Mouse (Mus musculus) mature B cell (primary cell): ENCODE results near the gene Rpe.
"Not testable (repeated sequence)": the region's sequence is repeated elsewhere in the genome, so short reads cannot be mapped to it uniquely, and the experiment has no call there.

Experiments used
- in situ Hi-C: fragments of 300-500 bp; cut with MboI; formaldehyde crosslinking; loops from 2 replicates; pipeline ENCODE4 v1.14.3; 2019

Rpe gene

DNA sequence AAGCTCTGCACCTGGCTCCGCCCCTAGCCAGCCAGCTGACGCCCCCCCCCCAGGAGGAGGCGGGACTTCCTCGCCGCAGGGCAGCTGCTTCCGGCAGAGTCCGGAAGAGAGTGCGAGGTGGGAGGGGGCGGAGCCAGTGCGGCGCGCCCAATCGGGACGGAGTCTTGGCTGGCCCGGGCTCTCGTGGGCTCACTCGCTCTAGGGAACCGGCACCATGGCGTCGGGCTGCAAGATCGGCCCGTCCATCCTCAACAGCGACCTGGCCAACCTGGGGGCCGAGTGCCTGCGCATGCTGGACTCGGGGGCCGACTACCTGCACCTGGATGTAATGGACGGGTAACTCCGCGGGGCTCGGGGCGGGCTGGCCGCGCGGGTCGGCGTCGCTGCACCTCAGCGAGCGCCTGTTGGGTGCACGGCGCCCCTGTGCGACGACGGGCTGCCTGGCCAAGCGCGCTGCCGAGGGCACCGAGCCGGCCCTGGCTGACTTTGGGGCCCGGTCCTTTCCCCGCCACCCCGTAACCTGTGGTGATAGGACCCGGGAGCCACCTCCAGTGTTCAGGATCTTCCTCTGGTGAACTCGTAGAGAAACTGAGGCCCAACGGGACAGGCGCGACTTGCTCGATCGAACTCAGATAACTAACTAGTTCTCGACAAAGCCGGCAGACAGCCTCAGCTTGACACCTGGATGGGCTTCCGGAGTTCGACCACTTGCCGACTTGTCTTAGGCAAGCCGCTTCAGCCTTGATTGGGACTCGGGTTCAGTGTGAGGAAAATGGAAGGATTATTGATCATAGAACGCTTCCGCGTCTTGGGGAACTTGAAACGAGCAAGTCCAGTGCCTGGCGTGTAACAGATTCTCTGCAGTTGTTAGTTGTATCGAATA lies at the start of gene Rpe:
TSS of gene Rpe (plus strand) at position 139 of the 883 bp plus-strand sequence.
- in situ Hi-C loops, result no loop called here

DNA sequence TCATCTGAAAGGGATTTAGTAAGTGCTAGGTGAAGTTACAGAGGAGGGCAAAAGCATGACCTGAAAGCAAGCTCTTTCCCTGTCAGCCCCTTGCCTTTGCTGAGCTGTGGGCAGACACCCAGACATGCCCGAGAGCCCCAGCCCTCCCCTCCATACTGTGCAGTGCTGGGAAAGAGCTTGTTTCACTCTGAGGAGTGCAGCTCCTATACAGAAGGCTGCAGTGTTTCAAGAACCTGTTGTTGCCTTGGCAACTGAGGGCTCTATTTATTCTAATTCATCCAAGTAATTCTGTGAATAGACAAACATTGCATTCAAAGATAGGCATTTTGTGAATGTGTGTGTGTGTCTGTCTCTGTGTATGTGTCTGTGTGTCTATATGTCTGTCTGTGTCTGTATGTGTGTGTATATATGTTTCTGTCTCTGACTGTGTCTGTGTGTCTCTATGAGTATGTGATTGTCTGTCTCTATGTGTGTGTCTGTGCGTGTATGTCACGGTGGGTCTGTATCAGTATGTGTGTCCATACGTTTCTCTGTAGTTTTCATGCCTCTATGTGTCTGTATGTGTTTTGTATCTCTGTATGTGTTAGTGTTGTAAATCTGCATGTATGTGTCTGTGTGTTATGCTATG lies 45.4 kb upstream of the Rpe start:
- in situ Hi-C loops, result no loop called here

DNA sequence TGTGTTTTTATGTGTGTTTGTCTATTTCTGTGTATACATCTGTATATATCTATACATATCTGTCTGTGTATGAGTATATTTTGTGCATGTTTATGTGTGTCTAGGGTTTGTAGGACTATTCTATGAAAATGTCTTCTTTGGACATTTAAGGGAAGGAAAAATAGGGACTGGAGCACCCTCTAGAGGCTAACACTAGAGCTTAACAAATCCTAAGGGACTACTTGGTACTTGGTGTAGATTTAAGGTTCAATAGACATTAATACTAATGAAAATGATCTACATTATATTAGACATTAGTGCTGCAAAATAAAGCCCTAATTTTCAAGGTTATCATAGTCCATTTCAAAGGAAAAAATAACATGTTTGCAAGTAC lies 44.9 kb upstream of the Rpe start:
- in situ Hi-C loops, result no loop called here

DNA sequence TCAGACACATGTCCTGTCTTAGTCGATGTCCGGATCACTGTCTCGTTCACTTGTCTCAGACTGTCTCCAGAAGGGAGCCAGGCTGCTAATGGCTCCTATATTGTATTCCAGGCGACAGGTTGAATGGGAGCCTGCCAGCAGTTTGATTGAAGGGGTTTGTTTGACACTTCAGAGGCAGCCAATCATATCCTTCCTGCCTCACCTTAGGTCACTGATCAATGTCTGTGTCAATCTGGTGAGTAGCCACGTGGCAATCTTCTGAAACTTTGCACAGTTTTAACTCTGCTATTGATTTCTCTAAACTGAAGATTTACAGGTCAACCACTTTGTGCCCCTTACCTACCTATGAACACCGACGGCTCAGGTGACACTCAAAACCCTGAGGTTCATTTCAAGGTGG lies 29.2 kb upstream of the Rpe start:
- in situ Hi-C loops, result no loop called here

DNA sequence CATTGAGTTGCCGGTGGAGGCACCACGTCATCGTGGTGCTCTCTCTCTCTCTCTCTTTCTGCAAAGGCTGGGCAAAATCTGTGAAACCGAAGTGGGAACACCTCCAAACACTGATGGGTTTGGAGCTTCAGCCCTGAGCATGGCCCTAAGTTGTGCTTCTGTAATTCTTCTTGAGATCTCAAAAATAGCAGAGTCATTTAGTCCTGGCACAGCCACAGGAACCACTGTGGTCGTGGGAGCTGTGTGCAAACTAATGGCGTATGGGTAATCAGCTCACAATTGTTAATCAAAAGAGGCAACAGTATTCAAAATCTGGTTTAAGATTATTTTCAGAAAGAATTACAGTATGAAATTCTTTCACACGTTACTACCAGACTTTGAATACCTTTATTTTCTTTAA lies 27.8 kb upstream of the Rpe start:
- in situ Hi-C loops, result no loop called here

DNA sequence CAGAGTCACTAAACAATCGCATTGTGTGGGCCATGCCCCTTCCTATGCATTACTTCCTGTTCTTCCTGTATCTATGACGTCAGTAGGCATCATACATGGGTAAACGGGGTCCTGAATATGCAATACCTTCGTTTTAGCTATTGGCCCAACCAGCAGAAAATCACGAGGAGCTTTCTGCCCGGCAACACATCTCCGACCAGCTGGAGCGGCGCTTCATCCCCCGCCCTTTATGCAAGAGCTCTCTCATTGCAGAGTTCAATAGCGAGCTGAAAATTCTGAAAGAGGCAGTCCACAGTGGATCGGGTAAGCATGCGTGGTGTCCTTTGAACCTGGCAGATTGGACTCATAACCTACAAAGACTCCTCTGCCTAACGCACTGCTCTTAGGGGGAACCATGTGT lies 22.7 kb upstream of the Rpe start:
- in situ Hi-C loops, result no loop called here

DNA sequence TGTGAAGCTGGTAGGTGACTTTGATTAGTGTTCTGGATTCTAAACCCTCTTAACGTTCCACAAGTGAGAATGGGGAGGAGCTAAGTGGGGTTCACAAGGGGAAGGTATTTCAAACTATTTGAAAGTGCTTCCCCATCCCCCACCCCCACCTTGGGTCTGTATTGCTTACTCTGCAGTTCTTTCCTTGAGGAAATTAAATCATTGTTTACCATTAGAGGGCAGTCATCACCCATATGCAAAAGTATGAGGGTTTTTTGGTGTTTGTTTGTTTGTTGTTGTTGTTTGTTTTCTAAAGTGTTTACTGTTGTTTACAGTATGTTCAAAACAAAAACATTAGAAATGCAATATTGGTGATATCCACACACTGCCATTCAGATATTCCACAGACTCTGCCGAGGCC lies 22.0 kb upstream of the Rpe start:
- in situ Hi-C loops, result no loop called here

DNA sequence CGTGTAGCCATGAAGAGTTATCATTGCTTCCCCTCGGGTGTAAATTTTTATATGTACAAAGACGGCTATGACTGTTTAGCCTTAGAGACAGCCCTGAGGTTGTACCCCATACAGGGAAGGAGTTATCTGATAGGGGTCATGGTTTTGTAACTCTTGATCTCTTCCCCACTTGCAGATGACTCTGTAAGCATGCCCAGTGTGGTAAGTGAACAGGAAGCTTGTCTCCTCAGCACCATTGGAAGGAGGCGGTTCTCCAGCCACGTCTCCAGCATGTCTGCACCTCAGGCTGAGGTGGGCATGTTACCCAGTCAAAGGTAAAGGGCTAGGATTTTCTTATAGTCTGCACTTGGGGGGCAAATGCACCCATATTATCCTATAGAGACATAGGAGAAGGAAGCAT lies 17.7 kb upstream of the Rpe start:
- in situ Hi-C loops, result no loop called here

DNA sequence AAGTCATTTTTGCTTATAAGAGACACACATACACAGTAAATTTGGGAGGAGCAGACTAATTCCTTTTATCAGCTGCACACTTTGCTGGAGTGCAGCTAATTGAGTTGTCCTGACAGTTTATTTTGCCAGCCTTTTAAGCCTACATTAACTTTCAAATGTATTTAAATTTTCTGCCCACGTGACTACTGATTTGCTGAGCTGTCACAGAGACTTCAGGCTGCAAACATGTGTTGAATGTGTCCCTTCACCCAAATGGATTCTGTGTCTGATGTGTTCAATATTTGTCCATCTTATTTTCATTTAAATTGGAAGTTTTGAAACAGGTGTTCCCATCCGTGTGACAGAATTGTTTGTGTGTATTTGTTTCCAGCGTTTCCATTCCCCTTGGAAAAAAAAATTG lies 8.9 kb upstream of the Rpe start:
- in situ Hi-C loops, result no loop called here

DNA sequence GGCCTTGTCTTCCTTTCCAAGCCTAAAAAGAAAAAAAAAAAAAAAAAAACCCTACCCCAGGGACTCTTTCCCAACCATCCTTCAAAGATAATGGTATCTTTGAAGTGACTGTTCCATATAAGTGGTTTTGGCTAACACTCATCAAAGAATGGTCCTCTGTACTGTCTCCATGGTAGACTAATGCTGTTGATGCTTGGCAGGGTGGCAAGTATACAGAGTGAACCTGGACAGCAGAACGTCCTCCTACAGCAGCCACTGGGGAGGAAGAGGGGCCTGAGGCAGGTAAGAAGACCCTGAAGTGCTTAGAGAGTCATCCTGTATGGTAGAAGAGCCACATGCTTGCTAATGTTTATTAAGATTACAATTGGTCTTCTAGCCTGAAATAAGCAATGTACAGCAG lies 8.3 kb upstream of the Rpe start:
- in situ Hi-C loops, result no loop called here

DNA sequence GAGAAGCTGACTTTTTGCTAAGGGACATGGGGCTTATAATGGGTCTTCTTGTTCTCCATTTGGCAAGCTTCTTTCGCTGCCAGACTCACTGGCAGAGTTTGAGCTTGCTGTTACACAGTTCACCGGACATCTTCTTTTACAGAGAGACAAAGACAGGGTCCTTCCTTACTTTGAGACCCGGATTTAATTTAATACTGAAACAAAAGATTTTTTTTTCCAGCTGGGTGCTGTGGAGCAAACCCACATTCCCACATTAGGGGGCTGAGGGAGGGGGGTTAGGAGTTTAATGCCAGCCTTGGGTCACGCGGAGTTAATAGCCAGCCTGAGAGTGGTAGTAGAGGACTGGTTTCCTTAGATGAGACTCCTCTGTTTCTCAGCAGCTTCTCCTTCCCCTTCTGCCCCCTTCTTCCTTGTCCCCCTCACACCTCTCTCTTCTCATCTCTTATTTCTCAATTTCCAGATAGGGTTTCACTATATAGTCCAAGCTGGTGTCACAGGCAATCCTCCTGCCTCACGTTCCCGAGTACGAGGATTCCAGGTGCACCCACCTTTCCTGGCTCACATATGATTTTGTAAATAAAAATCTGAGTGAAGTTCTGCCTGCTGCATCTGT lies 7.7 kb upstream of the Rpe start:
- in situ Hi-C loops, result no loop called here

DNA sequence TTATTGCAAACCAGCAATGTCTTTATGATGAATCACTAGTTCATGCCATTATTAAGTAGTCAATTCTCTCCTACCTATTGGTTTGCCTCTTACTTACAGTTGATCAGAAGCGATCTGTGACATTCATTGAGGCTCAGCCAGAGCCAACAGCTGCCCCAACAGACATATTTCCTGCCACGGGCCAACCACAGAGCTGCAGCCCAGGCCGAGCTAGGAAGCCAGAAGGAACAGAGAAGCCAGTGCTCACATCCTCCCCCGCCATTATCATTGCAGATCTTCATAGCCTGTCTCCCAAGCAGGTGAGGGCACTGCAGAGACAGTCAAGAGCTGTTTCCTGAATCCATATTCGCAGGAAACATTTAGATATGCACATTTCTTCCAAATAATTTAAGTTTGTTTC lies 6.4 kb upstream of the Rpe start:
- in situ Hi-C loops, result no loop called here

DNA sequence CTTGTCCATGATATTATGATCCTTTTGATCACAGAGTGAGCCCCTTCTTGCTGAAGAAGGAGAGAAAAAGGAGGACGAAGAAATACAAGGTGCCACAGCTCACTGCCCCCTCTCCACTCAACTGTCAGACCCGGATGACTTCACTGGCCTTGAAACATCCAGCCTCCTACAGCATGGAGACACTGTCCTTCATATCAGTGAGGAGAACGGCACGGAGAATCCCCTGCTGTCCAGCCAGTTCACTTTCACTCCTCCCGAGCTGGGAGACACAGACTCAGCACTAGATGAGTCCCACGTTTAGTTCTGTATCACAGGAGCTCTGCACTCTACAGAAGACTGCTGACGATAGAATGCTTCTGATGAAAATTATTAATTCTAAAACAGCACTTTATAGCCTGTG lies 5.3 kb upstream of the Rpe start:
- in situ Hi-C loops, result no loop called here

DNA sequence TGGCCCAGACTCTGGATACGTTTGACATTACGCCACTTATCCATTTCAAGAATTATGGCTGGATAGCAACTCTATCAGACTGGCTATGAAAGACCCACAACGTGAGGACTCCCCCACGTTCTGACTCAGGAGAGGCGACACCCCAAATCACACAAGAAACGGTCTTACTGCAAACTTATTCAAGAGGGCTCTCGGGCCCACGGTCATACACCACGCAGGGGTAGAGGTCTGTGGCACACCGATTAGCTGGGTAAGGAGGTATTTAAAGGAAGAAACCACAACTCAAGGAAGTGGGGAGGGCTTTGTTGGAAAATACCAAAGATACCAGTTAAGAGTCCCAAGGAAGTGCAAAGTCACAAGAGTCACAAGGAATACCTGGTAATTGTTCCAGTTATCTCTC lies 1.0 kb upstream of the Rpe start:
- in situ Hi-C loops, result not testable (repeated sequence)

DNA sequence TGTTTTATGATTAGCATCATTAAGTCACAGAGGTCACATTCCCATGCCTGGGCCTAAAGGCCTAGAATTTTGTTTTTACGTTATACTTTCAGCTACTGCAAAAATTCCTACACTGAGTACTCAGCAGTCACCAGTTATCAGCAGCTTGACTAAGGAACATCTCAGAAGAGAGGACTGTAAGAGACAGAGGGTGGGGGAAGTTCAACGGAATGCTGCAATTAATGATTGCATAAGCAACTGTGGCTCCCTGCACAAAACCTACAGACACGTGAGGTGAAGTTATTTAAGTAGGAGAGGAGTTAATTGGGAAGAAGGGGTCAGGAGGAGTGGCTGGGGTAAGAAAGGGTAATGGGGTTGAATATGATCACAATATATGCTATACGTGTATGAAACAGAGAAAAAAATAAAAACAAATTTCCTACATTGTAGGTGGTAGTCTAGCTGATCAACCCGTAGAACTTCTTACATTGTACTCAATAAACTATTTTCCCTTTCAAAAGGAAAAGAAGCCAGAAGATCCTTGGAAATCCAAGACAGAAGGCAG lies 410 bp upstream of the Rpe start:
- in situ Hi-C loops, result no loop called here

DNA sequence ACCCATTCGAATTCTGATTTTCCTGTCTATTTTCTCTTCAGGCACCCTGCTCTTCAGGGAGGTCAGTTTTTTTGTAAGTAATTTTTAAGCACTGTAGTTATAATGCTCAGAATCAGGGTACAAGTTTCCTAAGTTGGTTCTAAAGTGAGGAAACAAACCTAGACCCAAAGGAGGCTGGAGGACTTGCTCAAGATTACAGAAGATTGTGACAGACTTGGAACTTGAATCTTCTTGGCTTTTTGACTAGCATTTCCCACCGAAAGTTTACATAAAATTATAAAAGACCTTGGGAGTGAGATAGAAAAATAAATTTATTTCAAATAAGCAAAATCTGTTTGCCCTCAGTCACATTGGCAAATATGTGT lies 927 bp downstream of the Rpe start:
- in situ Hi-C loops, result no loop called here

DNA sequence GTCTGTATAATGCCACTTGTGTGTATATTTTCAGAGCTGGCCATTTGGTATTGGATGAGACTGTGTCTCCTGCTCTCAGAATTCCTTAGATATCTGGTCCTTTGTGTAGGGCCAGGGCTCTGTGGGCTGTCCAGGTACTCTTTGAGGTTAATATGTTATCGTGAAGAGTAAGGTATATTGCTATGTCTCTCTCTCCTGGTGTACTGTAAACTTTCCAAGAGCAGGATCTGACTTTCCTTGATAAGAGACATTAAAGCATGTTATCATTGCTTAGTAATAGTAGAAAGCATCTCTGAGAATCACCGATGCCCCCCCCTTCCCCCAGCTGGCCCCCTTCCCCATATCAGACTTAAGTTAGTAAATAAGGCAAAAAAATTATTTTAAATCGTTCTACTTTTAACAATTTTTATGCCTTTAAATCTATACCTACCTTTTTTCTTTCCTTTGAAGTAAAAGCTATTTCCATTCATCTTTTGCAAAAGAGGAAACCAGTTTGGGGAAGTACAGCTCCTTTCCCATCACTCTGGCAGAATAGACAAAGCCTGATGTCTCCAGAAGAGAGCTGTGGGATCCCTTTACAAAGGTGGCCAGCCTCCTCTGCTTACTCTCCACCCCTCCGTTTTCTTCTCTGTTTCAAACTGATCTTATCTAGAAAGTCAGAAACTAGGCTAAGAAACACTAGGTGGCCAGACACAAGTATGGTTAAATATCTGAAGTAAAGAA lies 2.2 kb downstream of the Rpe start:
- in situ Hi-C loops, result no loop called here

DNA sequence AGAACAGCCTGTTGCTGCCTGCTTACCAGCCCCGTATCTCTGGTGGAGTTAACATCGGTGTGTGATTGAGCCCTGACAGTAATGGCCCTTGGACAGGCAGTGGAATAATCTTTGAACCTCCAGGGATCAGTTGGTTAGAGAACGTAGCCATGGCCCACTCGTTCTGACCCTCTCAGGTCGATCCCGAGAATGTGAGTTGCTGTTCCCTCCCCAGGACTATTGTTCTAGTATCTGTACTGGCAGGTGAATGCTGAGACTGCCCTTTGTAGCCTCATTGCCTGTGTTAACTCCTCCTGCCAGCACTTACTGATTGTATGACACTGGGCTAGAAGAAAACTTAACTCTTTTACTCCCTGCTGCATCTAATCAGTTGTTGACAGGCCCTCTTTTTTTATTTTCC lies 3.9 kb downstream of the Rpe start:
- in situ Hi-C loops, result no loop called here

DNA sequence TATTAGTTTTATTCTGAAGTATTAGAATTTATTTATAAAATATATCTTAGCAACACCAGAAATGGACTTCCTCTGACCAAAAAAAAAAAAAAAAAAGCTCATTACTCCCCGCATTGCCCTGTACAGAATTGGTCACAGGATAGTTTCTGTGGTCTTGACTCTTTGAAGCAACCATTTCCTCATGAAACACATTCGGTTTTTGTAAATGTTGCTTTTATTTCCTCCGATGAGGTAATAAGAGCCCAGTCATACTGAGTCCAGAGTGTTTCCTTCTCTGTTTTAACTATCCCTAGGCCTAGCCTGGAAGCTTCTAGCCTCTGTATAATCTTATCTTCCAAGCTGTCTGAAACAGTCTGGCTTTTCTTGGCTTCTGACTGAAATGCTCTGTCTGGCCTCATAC lies 12.2 kb downstream of the Rpe start:
- in situ Hi-C loops, result no loop called here

DNA sequence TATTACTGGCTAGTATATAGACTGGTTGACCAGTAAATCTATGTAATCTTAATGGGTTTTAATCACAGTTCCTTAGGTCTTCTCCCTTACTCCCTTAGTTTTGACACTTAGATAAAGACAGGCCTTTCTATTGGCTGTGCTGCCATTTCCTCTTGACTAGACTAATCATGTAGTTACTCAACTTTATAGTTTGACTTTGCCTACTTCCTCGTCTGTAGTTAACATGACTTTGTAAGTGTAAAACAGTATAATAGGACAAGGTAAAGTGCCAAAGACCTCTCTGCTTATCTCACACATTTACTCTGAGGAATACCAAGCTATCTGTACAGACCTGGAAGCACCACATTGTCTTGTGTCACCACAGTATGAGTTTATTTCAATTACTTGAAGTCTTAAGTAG lies 29.9 kb downstream of the Rpe start:
- in situ Hi-C loops, result no loop called here

DNA sequence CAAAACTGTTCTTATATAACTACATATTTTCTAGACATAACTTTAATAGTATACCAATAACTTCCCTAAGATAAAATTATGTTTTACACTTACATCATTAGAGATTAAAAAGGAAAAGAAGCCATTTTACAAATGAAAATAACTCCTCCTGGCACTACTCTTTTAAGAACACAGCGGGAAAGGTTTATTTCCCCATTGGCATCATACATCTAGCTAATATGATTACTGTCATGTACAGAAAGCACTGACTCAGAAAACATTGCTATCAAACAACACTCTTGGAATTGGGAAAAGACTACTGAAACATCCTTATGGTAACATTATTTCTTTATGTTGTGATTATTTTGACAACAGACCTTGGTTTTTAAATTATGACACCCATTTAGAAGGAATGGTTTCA lies 68.1 kb downstream of the Rpe start:
- in situ Hi-C loops, result no loop called here
